Mouse (Mus musculus) MEL (cell line): ENCODE measurements at regions not wholly inside any gene's neighbourhood (a gene's known extent, or its start where the extent isn't known, plus 50 kb on each side); places are given as distances from the start of the nearest gene placed in this dataset.

Experiments
- CTCF ChIP-seq, 3 experiments: IDR thresholded peaks in 2 of 3; conservative IDR thresholded peaks in 1 of 3; 2 replicates each; pipeline ENCODE4 v1.5.1; 2011 to 2012; ENCODE audit warnings: low read length in 3 of 3, low read depth in 2 of 3, mild to moderate bottlenecking in 2 of 3, improper control_type of control experiment in 1 of 3, inconsistent platforms in 1 of 3, mixed read lengths in 1 of 3, moderate library complexity in 1 of 3; ENCODE audit not compliant: control insufficient read depth in 1 of 3, insufficient read depth in 1 of 3, poor library complexity in 1 of 3, severe bottlenecking in 1 of 3
- EP300 ChIP-seq, 2 experiments: IDR thresholded peaks; 2 replicates each; pipeline ENCODE4 v1.6.1; 2011; ENCODE audit warnings: improper control_type of control experiment in 2 of 2, low read length in 2 of 2, low read depth in 1 of 2, mild to moderate bottlenecking in 1 of 2
- JUND ChIP-seq: IDR thresholded peaks from 2 replicates; pipeline ENCODE4 v1.6.1; 2011; ENCODE audit warnings: low read depth, mild to moderate bottlenecking, improper control_type of control experiment, low read length
- MYC ChIP-seq: IDR thresholded peaks from 2 replicates; pipeline ENCODE4 v1.6.1; 2011; ENCODE audit warnings: low read depth, mild to moderate bottlenecking, low read length, improper control_type of control experiment, moderate library complexity
- POLR2A ChIP-seq, 2 experiments: IDR thresholded peaks; 2 replicates each; pipeline ENCODE4 v1.6.1; 2011 to 2012; ENCODE audit warnings: low read length in 2 of 2, mild to moderate bottlenecking in 2 of 2, control low read depth in 1 of 2, improper control_type of control experiment in 1 of 2, low read depth in 1 of 2, moderate library complexity in 1 of 2; ENCODE audit not compliant: control insufficient read depth in 1 of 2, insufficient read depth in 1 of 2, poor library complexity in 1 of 2
- RCOR1 ChIP-seq: IDR thresholded peaks from 2 replicates; pipeline ENCODE4 v1.6.1; 2012; ENCODE audit warnings: low read depth, mild to moderate bottlenecking, inconsistent platforms, low read length, improper control_type of control experiment
- SIN3A ChIP-seq: IDR thresholded peaks from 2 replicates; pipeline ENCODE4 v1.6.1; 2012; ENCODE audit warnings: low read length, improper control_type of control experiment, inconsistent platforms
- TCF12 ChIP-seq: IDR thresholded peaks from 2 replicates; pipeline ENCODE4 v1.6.1; 2014; ENCODE audit warnings: low read depth, mild to moderate bottlenecking, inconsistent platforms, low read length, improper control_type of control experiment, moderate library complexity
- UBTF ChIP-seq: IDR thresholded peaks from 2 replicates; pipeline ENCODE4 v1.6.1; 2012; ENCODE audit warnings: low read depth, mild to moderate bottlenecking, inconsistent platforms, low read length, improper control_type of control experiment, moderate library complexity, borderline replicate concordance; ENCODE audit not compliant: insufficient read depth

DNA sequence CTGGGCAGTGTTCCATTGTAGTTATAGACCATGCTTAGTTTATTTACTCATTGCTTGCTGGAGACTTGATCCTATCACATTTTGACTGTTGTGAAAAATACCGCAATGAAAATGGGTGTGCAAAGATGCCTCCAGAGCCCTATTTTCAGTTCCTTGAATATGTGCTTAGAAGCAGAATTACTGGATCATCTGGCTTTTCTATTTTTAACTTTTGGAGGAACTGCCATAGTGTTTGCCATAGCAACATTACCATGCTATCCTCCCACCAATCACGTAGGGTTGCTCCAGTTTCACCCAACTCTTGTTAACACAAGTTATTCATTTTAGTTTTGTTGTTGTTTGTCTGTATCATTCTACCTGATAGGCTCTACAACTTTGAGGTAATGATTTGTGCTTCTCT lies 217.0 kb upstream of the Pex5l start:
- TF ChIP-seq CTCF (IDR thresholded peaks at IDR 0.05 in 2 of 3, conservative IDR thresholded peaks at IDR 0.05 in 1 of 3; ENCODE audit: control insufficient read depth in 1 of 3, insufficient read depth in 1 of 3, low read depth in 2 of 3, low read length in 3 of 3, poor library complexity in 1 of 3, severe bottlenecking in 1 of 3) = no peak
- no peak for TF ChIP-seq SIN3A
- no peak for TF ChIP-seq UBTF
- no peak for TF ChIP-seq RCOR1
- TF ChIP-seq JUND = no peak
- no peak for TF ChIP-seq POLR2A (IDR thresholded peaks at IDR 0.05; ENCODE audit: control insufficient read depth in 1 of 2, insufficient read depth in 1 of 2, low read depth in 1 of 2, low read length in 2 of 2, poor library complexity in 1 of 2)
- TF ChIP-seq TCF12 = no peak
- no peak for TF ChIP-seq EP300 (IDR thresholded peaks at IDR 0.05; ENCODE audit: low read depth in 1 of 2, low read length in 2 of 2)
- no peak for TF ChIP-seq MYC
